Mouse (Mus musculus) megakaryocyte, embryonic 14.5 days (primary cell): ENCODE data around the gene Acot7.

Experiments used
- FLI1 ChIP-seq: IDR thresholded peaks from 2 replicates; pipeline ENCODE4 v1.6.1; 2012; ENCODE audit warnings: low read length, inconsistent platforms, mixed read lengths
- GATA1 ChIP-seq: IDR thresholded peaks from 3 replicates; pipeline ENCODE4 v1.6.1; 2012; ENCODE audit warnings: mixed read lengths, low read length, inconsistent platforms, borderline replicate concordance

- no peak for TF ChIP-seq FLI1
- TF ChIP-seq GATA1, result no peak
Measured at GRCm38 (mm10) chr4:152305991-152306390, 128.1 kb downstream of the Acot7 start.
